Mouse (Mus musculus) lung, postnatal 0 days (tissue): Measurements from ENCODE around the gene Nckipsd.

Experiments
- CTCF ChIP-seq: IDR thresholded peaks from 2 replicates; pipeline ENCODE4 v1.5.1; 2016; ENCODE audit warnings: antibody characterized with exemption, mild to moderate bottlenecking
- EP300 ChIP-seq: IDR thresholded peaks from 2 replicates; pipeline ENCODE4 v1.6.1; 2016; ENCODE audit warnings: antibody characterized with exemption, mild to moderate bottlenecking, control low read depth

DNA sequence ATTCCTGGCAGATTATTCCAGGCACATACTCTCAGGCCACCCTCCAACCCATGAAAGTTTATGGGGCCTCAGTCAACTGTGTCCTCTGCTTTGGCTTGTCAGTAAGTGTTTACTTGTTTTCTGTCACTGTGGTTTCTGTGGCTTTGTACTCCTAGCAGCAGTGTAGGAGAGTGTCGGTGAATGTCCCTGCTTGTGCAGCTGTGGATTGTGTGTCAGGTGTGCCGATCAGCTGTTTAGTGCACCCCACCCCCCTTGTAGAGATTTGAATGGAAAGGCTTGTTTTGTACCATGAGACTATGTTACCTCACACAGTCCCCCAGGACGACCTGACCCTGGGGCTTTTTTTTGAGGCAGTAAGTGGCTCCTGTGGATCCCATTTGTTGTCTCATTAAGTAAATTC, 15.4 kb upstream of the Nckipsd start:
- TF ChIP-seq CTCF (no peak), EP300 (no peak)
